Mouse (Mus musculus) forebrain, embryonic 16.5 days (tissue): Measurements from ENCODE around the gene 1810043G02Rik. TPM values are rescaled to one million over a fixed set of nuclear protein-coding genes. Genes with fewer than 3 reads are reported as not detected.
"Not testable (repeated sequence)": the region's sequence is repeated elsewhere in the genome, so short reads cannot be mapped to it uniquely, and the experiment has no call there.

Experiments used
- ATAC-seq: fragments of 200-750 bp; cut with Nextera tagmentation; 2 replicates; pipeline ENCODE4 v1.8.0; 2017; ENCODE audit warnings: mild to moderate bottlenecking, moderate library complexity
- H3K27ac ChIP-seq: fragments of 300-500 bp; sonication (generic); 2 replicates; pipeline ENCODE4 v1.5.1; 2014; ENCODE audit warnings: low read length, control low read depth
- H3K27me3 ChIP-seq: fragments of 300-500 bp; sonication (generic); replicated peaks from 2 replicates; pipeline ENCODE4 v1.6.1; 2014; ENCODE audit warnings: low read length; ENCODE audit not compliant: control insufficient read depth, insufficient read depth
- H3K36me3 ChIP-seq: fragments of 300-500 bp; sonication (generic); 2 replicates; pipeline ENCODE4 v1.6.1; 2014; ENCODE audit not compliant: control insufficient read depth, insufficient read depth
- H3K4me1 ChIP-seq: fragments of 300-500 bp; sonication (generic); replicated peaks from 2 replicates; pipeline ENCODE4 v1.6.1; 2014; ENCODE audit warnings: low read length; ENCODE audit not compliant: control insufficient read depth, insufficient read depth
- H3K4me2 ChIP-seq: fragments of 300-500 bp; sonication (generic); 2 replicates; pipeline ENCODE4 v1.6.1; 2014; ENCODE audit warnings: mild to moderate bottlenecking, low read length, control low read depth
- H3K4me3 ChIP-seq: fragments of 300-500 bp; sonication (generic); replicated peaks from 2 replicates; pipeline ENCODE4 v1.5.1; 2014; ENCODE audit warnings: mild to moderate bottlenecking, low read length, control low read depth
- H3K9ac ChIP-seq: fragments of 300-500 bp; sonication (generic); replicated peaks from 2 replicates; pipeline ENCODE4 v1.6.1; 2014; ENCODE audit warnings: low read depth, low read length, control low read depth
- H3K9me3 ChIP-seq: fragments of 300-500 bp; sonication (generic); 2 replicates; pipeline ENCODE4 v1.6.1; 2016; ENCODE audit warnings: low read length; ENCODE audit not compliant: control insufficient read depth
- WGBS: fragments of 180-500 bp; shearing (Covaris S2); extraction: QIAGEN DNeasy Blood & Tissue Kit; methylation state at CpG from one replicate; pipeline ENCODE4 v1.1.7; 2014; 5-methylcytosine and 5-hydroxymethylcytosine counted together
- polyA plus RNA-seq: library from polyadenylated mRNA; unstranded; fragments of >200 nt; fragmentation: Nextera tagmentation; extraction: Ambion mirVana; gene quantifications from 2 replicates; pipeline ENCODE4 v1.2.1, GENCODE M21; 2015

Gene 1810043G02Rik
- polyA plus RNA-seq, 1 experiment from 2014 or later = 36.0 TPM

DNA sequence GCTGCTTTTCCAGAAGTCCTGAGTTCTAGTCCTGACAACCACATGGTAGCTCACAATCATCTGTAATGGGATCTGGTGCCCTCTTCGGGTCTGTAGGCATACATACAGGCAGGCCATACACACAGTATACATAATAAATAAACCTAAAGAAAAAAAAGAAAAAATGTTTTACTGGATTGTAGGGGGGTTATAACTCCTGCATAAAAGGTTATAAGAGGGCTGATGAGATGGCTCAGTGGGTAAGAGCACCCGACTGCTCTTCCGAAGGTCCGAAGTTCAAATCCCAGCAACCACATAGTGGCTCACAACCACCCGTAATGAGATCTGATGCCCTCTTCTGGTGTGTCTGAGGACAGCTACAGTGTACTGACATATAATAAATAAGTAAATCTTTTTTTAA is 32.8 kb downstream of the 1810043G02Rik start:
- not testable (repeated sequence) for H3K9me3 ChIP-seq, H3K27me3 ChIP-seq, ATAC-seq, H3K36me3 ChIP-seq, H3K4me3 ChIP-seq, H3K27ac ChIP-seq, H3K4me2 ChIP-seq, H3K9ac ChIP-seq
- WGBS = 89% methylated on average over 5 of the region's 5 CpGs
- H3K4me1 ChIP-seq = peaks cover 33% of the 10 kb centered on the region

- no peaks in the 10 kb centered on the region for H3K9me3 ChIP-seq
- no peak overlapping the region for H3K4me3 ChIP-seq
- no peaks in the 10 kb centered on the region for H3K36me3 ChIP-seq
- no peak for ATAC-seq
- no peak overlapping the region for H3K27ac ChIP-seq
- WGBS = 93% methylated on average over 18 of the region's 18 CpGs
- no peak overlapping the region for H3K9ac ChIP-seq
- H3K4me2 ChIP-seq = no peak overlapping the region
- no peaks in the 10 kb centered on the region for H3K27me3 ChIP-seq
- H3K4me1 ChIP-seq = peaks cover 16% of the 10 kb centered on the region
These were observed 34.6 kb downstream of the 1810043G02Rik start for GRCm38 (mm10) chr10:78012661-78013495.

DNA sequence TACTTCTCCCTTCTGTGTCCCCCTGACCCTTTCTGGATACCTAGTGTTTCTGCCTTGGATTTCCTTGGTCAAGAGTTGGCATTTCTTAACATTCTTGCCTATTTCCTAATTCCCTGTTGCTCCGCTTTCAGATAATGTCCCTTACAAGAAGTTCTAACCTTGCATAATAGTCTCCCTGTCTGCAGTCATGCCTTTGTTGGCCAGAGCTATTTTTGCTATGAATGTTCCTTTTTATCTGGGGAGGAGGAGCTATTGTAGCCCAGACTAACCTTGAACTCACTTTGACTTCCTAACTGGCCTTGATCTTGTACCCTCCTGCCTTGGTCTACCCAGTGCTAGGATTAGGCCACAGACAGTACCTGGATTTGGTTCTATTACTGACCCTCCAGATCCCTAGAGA is 37.2 kb downstream of the 1810043G02Rik start:
- Histone ChIP-seq H3K27me3 (no peaks in the 10 kb centered on the region), H3K36me3 (no peaks in the 10 kb centered on the region), H3K9me3 (no peaks in the 10 kb centered on the region), H3K4me3 (no peak overlapping the region), H3K4me2 (no peak overlapping the region), H3K27ac (no peak overlapping the region), H3K9ac (no peak overlapping the region), H3K4me1 (peaks cover 2% of the 10 kb centered on the region; the same call in 1 of the 2 replicates)
- no peak for ATAC-seq
- 90% methylated on average over 1 of the region's 1 CpGs for WGBS

GRCm38 (mm10) chr10:78016366-78016765 is 38.0 kb downstream of the 1810043G02Rik start:
- Histone ChIP-seq H3K9ac (no peak overlapping the region), H3K4me3 (no peak overlapping the region), H3K9me3 (no peaks in the 10 kb centered on the region), H3K4me1 (peaks cover 2% of the 10 kb centered on the region; the same call in 1 of the 2 replicates), H3K27ac (no peak overlapping the region), H3K4me2 (no peak overlapping the region), H3K36me3 (no peaks in the 10 kb centered on the region), H3K27me3 (no peaks in the 10 kb centered on the region)
- no peak for ATAC-seq
- WGBS = 53% methylated on average over 5 of the region's 5 CpGs

- no peaks in the 10 kb centered on the region for H3K9me3 ChIP-seq
- H3K9ac ChIP-seq = no peak overlapping the region
- H3K27ac ChIP-seq = no peak overlapping the region
- no peaks in the 10 kb centered on the region for H3K36me3 ChIP-seq
- peak overlapping the region; percentile 34 for H3K4me3 ChIP-seq
- H3K27me3 ChIP-seq = no peaks in the 10 kb centered on the region
- peaks cover 2% of the 10 kb centered on the region; the same call in 1 of the 2 replicates for H3K4me1 ChIP-seq
- ATAC-seq = peak; percentile 89
- WGBS = 15% methylated on average over 19 of the region's 19 CpGs
- H3K4me2 ChIP-seq = peak overlapping the region; percentile 57
These were observed 40.5 kb downstream of the 1810043G02Rik start for GRCm38 (mm10) chr10:78018797-78019203.

- Histone ChIP-seq H3K9ac (no peak overlapping the region), H3K9me3 (no peaks in the 10 kb centered on the region), H3K4me3 (no peak overlapping the region), H3K36me3 (no peaks in the 10 kb centered on the region), H3K4me1 (peaks cover 2% of the 10 kb centered on the region; the same call in 1 of the 2 replicates), H3K27me3 (no peaks in the 10 kb centered on the region), H3K27ac (no peak overlapping the region), H3K4me2 (no peak overlapping the region)
- 77% methylated on average over 4 of the region's 4 CpGs for WGBS
- ATAC-seq = no peak
These were observed 41.0 kb downstream of the 1810043G02Rik start for GRCm38 (mm10) chr10:78019291-78019690.

GRCm38 (mm10) chr10:78019984-78020383 is 41.7 kb downstream of the 1810043G02Rik start:
- not testable (repeated sequence) for H3K4me3 ChIP-seq, H3K4me2 ChIP-seq, H3K9me3 ChIP-seq, H3K36me3 ChIP-seq, H3K27ac ChIP-seq, H3K27me3 ChIP-seq, H3K9ac ChIP-seq, H3K4me1 ChIP-seq, ATAC-seq
- 95% methylated on average over 6 of the region's 11 CpGs for WGBS

GRCm38 (mm10) chr10:78025453-78025852 is 47.1 kb downstream of the 1810043G02Rik start:
- H3K27me3 ChIP-seq, H3K4me1 ChIP-seq, H3K4me2 ChIP-seq, H3K4me3 ChIP-seq, ATAC-seq, H3K27ac ChIP-seq, H3K9ac ChIP-seq, H3K36me3 ChIP-seq, H3K9me3 ChIP-seq: not testable (repeated sequence)
- WGBS = 68% methylated on average over 6 of the region's 8 CpGs

DNA sequence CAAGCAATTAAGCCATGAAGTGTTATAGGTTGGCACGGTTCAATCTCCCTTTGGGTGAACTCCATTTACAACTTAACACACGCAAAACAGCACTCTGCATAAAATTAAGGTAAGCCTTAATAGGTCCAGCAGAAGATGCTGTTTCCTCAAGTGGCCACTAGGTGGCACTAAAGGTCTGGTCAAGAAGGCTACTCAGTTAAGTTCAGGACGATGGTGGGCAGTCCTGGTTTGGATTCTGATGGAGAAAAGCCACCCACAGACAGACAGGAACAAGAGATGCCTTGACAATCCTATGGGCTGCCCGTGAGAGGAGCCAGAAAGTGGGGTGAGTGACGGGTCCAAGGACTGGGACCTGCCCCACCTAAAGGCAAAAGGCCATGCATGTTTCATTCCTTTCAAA is 49.8 kb downstream of the 1810043G02Rik start:
- H3K4me3 ChIP-seq = no peak overlapping the region
- H3K9me3 ChIP-seq = no peaks in the 10 kb centered on the region
- H3K27ac ChIP-seq = no peak overlapping the region
- peak; percentile 66 for ATAC-seq
- WGBS = 3% methylated on average over 5 of the region's 5 CpGs
- H3K9ac ChIP-seq = no peak overlapping the region
- H3K4me1 ChIP-seq = no peaks in the 10 kb centered on the region
- H3K36me3 ChIP-seq = no peaks in the 10 kb centered on the region
- no peak overlapping the region for H3K4me2 ChIP-seq
- no peaks in the 10 kb centered on the region for H3K27me3 ChIP-seq
